Mouse (Mus musculus): ENCODE data around the gene Rbm34. TPM values are rescaled to one million over a fixed set of nuclear protein-coding genes. Genes with fewer than 3 reads are reported as not detected.

The Rbm34 gene
- polyA plus RNA-seq, 1 experiment from 2014 or later, result 26.6 TPM

DNA sequence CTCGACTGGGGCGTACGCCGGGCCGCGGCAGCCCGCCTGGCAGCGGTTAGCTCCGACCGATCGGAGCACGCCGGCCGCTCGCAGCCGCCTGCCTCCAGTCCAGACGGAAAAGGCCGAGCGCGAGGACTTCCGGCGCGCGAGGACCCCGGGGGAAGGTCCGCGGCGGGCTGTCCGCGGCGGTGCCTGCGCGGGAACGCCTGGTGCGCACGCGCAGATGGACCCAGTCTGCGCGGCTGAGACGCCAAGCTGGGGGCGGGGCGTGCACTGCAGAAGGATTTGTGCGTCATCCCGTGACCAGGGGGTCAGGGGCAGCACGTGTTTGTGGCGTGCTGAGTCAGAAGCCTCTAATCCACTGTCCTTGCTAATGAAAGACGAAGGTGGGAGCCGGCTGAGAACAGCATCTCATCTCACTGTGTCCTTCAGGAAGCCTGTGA lies 25.1 kb downstream of the Rbm34 start, which contains the start of gene Tomm20:
TSS of gene Tomm20 (minus strand) at position 115 of the 434 bp plus-strand sequence.
- under 1% methylated on average over 48 of the region's 48 CpGs for WGBS
- H3K9me3 ChIP-seq (ENCODE audit: control insufficient read depth, low read length), result no peaks in the 10 kb centered on the region
- peak within 1 kb of the TSS; percentile 90 for H3K27ac ChIP-seq (ENCODE audit: low read depth)
- peak within 1 kb of the TSS; percentile 94 for H3K9ac ChIP-seq (ENCODE audit: low read length)
- H3K4me2 ChIP-seq (ENCODE audit: low read length), result peak within 1 kb of the TSS; percentile 97
- peak within 1 kb of the TSS; percentile 97 for H3K4me3 ChIP-seq (ENCODE audit: low read depth, low read length)
- peaks cover 15% of the 10 kb centered on the region for H3K4me1 ChIP-seq (replicated peaks; ENCODE audit: control insufficient read depth, insufficient read depth, low read length)
- no peaks in the 10 kb centered on the region for H3K27me3 ChIP-seq (replicated peaks; ENCODE audit: control insufficient read depth, insufficient read depth, low read length)
- H3K36me3 ChIP-seq (ENCODE audit: control insufficient read depth, insufficient read depth, low read length), result peaks cover 33% of the 10 kb centered on the region
- DNase-seq (ENCODE audit: low spot score), result peak; percentile 97
- ATAC-seq (replicated peaks; ENCODE audit: low FRiP score, low TSS enrichment, low read depth), result peak; percentile 92

DNA sequence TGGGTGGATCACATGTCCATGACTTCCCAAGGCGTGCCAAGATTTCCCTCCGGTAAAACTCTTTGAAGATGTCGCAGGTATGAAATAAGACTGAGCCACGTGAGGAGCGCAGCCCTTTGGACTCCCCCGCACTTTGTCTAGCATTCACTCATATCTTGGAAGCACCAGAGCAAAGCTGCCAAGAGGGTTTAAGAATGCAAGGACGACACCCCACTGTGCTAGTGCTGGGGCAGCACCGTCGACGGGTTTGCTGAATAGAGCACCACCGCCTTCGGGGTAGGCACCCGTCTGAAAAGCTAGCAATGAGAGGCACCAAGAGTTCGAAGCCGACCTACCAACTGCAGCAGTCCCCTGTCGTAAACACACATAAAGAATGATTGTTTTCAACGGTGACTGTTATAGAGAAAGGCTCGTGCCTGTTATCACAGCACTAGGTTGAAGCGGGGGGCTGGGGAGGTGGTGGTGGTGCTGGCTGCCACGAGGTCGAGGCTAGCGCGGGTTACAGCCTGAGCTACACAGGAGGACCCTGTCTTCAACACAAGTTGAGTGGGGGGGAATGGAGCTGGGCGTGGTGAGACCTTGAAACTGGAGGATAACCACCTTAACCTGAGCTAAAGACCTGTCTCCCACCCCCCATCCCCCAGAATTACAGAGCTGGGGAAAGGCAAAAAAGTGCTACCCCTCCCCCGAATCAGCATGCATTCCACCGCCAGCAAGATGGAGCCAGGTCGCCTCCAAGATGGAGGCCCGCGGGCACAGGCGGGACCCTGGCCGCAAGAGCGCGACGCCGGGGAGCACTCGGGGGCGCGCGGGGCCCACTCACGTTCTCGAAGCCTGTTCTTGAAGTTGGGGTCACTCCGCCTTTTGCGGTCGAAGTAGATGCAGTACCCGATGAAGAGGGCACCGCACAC lies 25.8 kb downstream of the Rbm34 start:
- peaks cover 15% of the 10 kb centered on the region for H3K4me1 ChIP-seq (replicated peaks; ENCODE audit: control insufficient read depth, insufficient read depth, low read length)
- H3K36me3 ChIP-seq (ENCODE audit: control insufficient read depth, insufficient read depth, low read length), result peaks cover 32% of the 10 kb centered on the region
- H3K9me3 ChIP-seq (ENCODE audit: control insufficient read depth, low read length), result no peaks in the 10 kb centered on the region
- peak; percentile 73 for ATAC-seq (replicated peaks; ENCODE audit: low FRiP score, low TSS enrichment, low read depth)
- peak overlapping the region; percentile 90 for H3K27ac ChIP-seq (ENCODE audit: low read depth)
- peak; percentile 81 for DNase-seq (ENCODE audit: low spot score)
- peak overlapping the region; percentile 97 for H3K4me2 ChIP-seq (ENCODE audit: low read length)
- peak overlapping the region; percentile 94 for H3K9ac ChIP-seq (ENCODE audit: low read length)
- H3K4me3 ChIP-seq (ENCODE audit: low read depth, low read length), result peak overlapping the region; percentile 97
- under 1% methylated on average over 46 of the region's 46 CpGs for WGBS
- no peaks in the 10 kb centered on the region for H3K27me3 ChIP-seq (replicated peaks; ENCODE audit: control insufficient read depth, insufficient read depth, low read length)

DNA sequence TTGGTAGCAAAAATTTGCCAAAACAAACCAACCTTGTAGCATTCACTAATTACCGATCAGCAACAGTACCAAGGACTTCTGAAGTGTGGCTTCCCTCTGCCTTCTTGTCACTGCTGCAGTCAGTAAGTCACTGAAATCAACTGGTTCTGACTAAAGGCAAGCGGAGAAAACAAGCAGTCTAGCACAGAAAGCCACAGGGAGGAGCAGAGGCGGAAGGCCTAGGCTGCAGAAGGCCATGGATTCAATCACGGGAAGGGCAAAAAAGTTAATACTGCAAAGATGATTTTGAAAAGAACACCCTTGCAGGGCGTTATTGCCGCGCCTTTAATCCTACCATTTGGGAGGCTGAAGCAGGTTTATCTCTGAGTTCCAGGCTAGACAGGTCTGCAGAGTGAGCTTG lies 27.3 kb downstream of the Rbm34 start:
- no peak for ATAC-seq (replicated peaks; ENCODE audit: low FRiP score, low TSS enrichment, low read depth)
- Histone ChIP-seq H3K27me3 (replicated peaks; ENCODE audit: control insufficient read depth, insufficient read depth, low read length) (no peaks in the 10 kb centered on the region), H3K4me2 (ENCODE audit: low read length) (peak overlapping the region; percentile 97), H3K27ac (ENCODE audit: low read depth) (0 out of 2 replicates have a peak overlapping the region, but pooled peaks have one; percentile 16), H3K4me1 (replicated peaks; ENCODE audit: control insufficient read depth, insufficient read depth, low read length) (peaks cover 15% of the 10 kb centered on the region), H3K9me3 (ENCODE audit: control insufficient read depth, low read length) (no peaks in the 10 kb centered on the region), H3K36me3 (ENCODE audit: control insufficient read depth, insufficient read depth, low read length) (peaks cover 31% of the 10 kb centered on the region), H3K9ac (ENCODE audit: low read length) (no peak overlapping the region; the same call in 1 of the 2 replicates), H3K4me3 (ENCODE audit: low read depth, low read length) (peak overlapping the region; percentile 97)
- 90% methylated on average over 7 of the region's 7 CpGs for WGBS
- peak; percentile 51 for DNase-seq (ENCODE audit: low spot score)

DNA sequence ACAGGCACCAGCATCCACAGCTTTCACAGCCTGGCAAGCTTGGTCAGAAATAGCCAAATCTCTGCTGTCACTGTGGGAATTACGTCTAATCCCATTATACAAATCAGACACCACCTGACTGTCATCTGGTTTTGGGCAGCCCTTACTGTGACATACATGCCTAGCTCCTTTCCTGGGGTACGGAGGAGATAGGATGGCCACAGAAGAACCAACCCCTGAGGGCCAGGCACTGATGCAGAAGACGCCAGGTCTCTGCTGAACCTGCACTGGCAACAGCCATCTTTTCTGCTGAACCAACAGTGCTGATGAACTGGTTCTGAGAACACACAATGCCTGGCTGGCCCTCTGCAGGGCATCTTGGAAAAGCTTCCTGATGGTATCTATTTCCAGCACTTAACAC lies 33.5 kb downstream of the Rbm34 start:
- 91% methylated on average over 3 of the region's 3 CpGs for WGBS
- Histone ChIP-seq H3K4me2 (ENCODE audit: low read length) (no peak overlapping the region), H3K27me3 (replicated peaks; ENCODE audit: control insufficient read depth, insufficient read depth, low read length) (no peaks in the 10 kb centered on the region), H3K27ac (ENCODE audit: low read depth) (no peak overlapping the region), H3K9me3 (ENCODE audit: control insufficient read depth, low read length) (no peaks in the 10 kb centered on the region), H3K4me3 (ENCODE audit: low read depth, low read length) (no peak overlapping the region), H3K9ac (ENCODE audit: low read length) (no peak overlapping the region), H3K36me3 (ENCODE audit: control insufficient read depth, insufficient read depth, low read length) (peaks cover 81% of the 10 kb centered on the region), H3K4me1 (replicated peaks; ENCODE audit: control insufficient read depth, insufficient read depth, low read length) (no peaks in the 10 kb centered on the region; the same call in 1 of the 2 replicates)
- no peak for ATAC-seq (replicated peaks; ENCODE audit: low FRiP score, low TSS enrichment, low read depth)
- no peak for DNase-seq (ENCODE audit: low spot score)

DNA sequence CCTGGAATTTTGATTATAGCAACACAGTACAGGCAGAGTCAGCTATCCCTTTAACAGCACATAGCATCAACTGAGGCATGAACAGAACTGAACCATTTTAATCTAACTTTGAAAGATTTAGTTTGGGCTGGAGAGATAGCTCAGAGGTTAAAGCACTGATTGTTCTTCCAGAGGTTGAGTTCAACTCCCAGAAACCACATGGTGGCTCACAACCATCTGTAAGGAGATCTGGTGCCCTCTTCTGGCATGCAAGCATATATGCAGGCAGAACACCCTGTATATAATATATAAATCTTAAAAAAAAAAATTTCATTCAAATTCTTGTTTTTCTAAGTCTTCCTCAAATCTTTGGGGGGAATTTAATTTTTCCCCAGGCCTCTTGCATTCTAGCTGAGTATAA lies 34.9 kb downstream of the Rbm34 start:
- no peak overlapping the region for H3K27ac ChIP-seq (ENCODE audit: low read depth)
- ATAC-seq (replicated peaks; ENCODE audit: low FRiP score, low TSS enrichment, low read depth), result no peak
- no peak overlapping the region for H3K9ac ChIP-seq (ENCODE audit: low read length)
- no peak overlapping the region for H3K4me3 ChIP-seq (ENCODE audit: low read depth, low read length)
- no peak for DNase-seq (ENCODE audit: low spot score)
- H3K4me1 ChIP-seq (replicated peaks; ENCODE audit: control insufficient read depth, insufficient read depth, low read length), result no peaks in the 10 kb centered on the region
- no peaks in the 10 kb centered on the region for H3K27me3 ChIP-seq (replicated peaks; ENCODE audit: control insufficient read depth, insufficient read depth, low read length)
- H3K4me2 ChIP-seq (ENCODE audit: low read length), result no peak overlapping the region
- no peaks in the 10 kb centered on the region for H3K9me3 ChIP-seq (ENCODE audit: control insufficient read depth, low read length)
- peaks cover 94% of the 10 kb centered on the region for H3K36me3 ChIP-seq (ENCODE audit: control insufficient read depth, insufficient read depth, low read length)

DNA sequence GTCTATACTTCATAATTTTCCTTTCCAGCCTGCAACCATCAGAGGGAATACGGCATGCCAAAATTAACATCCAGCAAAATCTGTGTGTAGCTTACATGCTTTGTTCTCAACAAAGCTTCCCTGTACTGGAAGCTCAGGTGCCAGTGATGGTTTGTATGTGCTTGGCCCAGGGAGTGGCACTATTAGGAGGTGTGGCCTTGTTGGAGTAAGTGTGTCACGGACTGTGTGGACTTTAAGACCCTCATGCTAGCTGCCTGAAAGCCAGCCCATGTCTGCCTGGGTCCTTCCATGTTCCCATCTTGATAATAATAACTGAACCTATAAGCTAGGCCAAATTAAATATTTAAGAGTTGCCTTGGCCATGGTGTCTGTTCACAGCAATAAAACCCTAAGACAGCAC lies 35.5 kb downstream of the Rbm34 start:
- ATAC-seq (replicated peaks; ENCODE audit: low FRiP score, low TSS enrichment, low read depth) (no peak), DNase-seq (ENCODE audit: low spot score) (no peak)
- WGBS, result 100% methylated on average over 2 of the region's 2 CpGs
- H3K4me3 ChIP-seq (ENCODE audit: low read depth, low read length), result no peak overlapping the region
- H3K9ac ChIP-seq (ENCODE audit: low read length), result no peak overlapping the region
- no peak overlapping the region for H3K27ac ChIP-seq (ENCODE audit: low read depth)
- no peak overlapping the region for H3K4me2 ChIP-seq (ENCODE audit: low read length)
- H3K36me3 ChIP-seq (ENCODE audit: control insufficient read depth, insufficient read depth, low read length), result peaks cover 95% of the 10 kb centered on the region
- no peaks in the 10 kb centered on the region for H3K27me3 ChIP-seq (replicated peaks; ENCODE audit: control insufficient read depth, insufficient read depth, low read length)
- H3K9me3 ChIP-seq (ENCODE audit: control insufficient read depth, low read length), result no peaks in the 10 kb centered on the region
- no peaks in the 10 kb centered on the region for H3K4me1 ChIP-seq (replicated peaks; ENCODE audit: control insufficient read depth, insufficient read depth, low read length)

DNA sequence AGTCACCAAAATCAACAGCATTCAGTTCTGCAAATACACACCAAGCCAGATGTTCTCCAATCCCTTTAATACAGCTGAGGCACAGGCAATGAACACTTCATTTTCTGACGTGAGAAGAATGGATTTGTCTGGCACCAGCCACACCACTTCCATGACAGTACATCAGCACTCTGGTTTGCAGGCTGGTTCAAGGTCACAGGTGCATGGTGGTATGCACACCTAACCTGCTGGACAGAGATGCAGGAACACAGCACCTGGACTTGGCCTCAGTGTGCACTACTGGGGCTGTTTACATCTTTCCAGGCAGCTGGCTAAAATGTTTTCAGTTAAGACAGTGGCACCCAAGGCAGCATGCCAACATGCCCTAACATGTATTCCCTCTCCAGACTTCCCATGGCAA lies 38.2 kb downstream of the Rbm34 start:
- Histone ChIP-seq H3K4me1 (replicated peaks; ENCODE audit: control insufficient read depth, insufficient read depth, low read length) (no peaks in the 10 kb centered on the region), H3K36me3 (ENCODE audit: control insufficient read depth, insufficient read depth, low read length) (peaks cover 81% of the 10 kb centered on the region), H3K9me3 (ENCODE audit: control insufficient read depth, low read length) (no peaks in the 10 kb centered on the region), H3K9ac (ENCODE audit: low read length) (no peak overlapping the region), H3K27ac (ENCODE audit: low read depth) (no peak overlapping the region), H3K4me3 (ENCODE audit: low read depth, low read length) (no peak overlapping the region), H3K4me2 (ENCODE audit: low read length) (no peak overlapping the region), H3K27me3 (replicated peaks; ENCODE audit: control insufficient read depth, insufficient read depth, low read length) (no peaks in the 10 kb centered on the region)
- DNase-seq (ENCODE audit: low spot score), result no peak
- WGBS, result 66% methylated on average over 1 of the region's 1 CpGs
- no peak for ATAC-seq (replicated peaks; ENCODE audit: low FRiP score, low TSS enrichment, low read depth)

DNA sequence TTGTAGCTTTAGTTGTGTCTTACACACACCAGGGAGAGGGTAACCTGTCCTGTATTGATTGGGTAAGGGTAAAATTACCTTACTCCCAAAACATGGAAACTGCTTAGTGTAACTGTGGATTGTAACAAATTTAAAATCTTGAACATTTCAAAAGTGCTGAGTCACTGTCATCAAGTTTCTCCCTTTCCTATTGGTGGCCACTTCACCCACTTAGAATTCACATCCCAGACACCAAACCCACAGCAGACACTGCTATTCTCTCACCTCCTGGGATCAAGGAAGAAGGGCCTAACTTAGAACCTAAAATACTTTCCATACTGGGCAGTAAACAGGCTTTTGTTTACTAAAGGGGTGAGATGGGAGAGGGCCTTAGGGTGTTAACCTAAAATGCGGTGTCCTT lies 38.6 kb downstream of the Rbm34 start:
- no peaks in the 10 kb centered on the region for H3K4me1 ChIP-seq (replicated peaks; ENCODE audit: control insufficient read depth, insufficient read depth, low read length)
- H3K9me3 ChIP-seq (ENCODE audit: control insufficient read depth, low read length), result no peaks in the 10 kb centered on the region
- H3K27me3 ChIP-seq (replicated peaks; ENCODE audit: control insufficient read depth, insufficient read depth, low read length), result no peaks in the 10 kb centered on the region
- no peak overlapping the region for H3K27ac ChIP-seq (ENCODE audit: low read depth)
- no peak overlapping the region for H3K4me2 ChIP-seq (ENCODE audit: low read length)
- H3K36me3 ChIP-seq (ENCODE audit: control insufficient read depth, insufficient read depth, low read length), result peaks cover 77% of the 10 kb centered on the region
- H3K9ac ChIP-seq (ENCODE audit: low read length), result no peak overlapping the region
- DNase-seq (ENCODE audit: low spot score) (no peak), ATAC-seq (replicated peaks; ENCODE audit: low FRiP score, low TSS enrichment, low read depth) (no peak)
- H3K4me3 ChIP-seq (ENCODE audit: low read depth, low read length), result no peak overlapping the region
- WGBS, result 95% methylated on average over 1 of the region's 1 CpGs

DNA sequence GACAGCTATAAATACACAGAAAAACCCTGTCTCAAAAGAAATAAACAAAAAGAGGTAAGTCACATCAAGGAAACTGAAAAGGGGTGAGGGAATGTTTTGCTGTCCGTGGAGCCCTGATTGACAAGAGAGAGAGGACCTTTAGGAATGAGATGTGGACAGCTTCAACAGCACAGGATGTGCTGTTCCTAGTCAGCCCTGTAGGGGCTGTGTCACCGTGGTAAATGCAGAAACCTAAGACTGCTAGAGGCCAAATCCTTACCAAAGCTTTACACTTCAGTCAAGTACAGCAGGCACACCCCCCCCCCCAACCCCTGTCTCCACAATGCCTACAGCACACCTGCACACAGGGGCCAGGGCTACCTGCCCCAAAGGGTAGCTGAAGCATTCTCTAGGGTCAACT lies 39.2 kb downstream of the Rbm34 start:
- peaks cover 71% of the 10 kb centered on the region for H3K36me3 ChIP-seq (ENCODE audit: control insufficient read depth, insufficient read depth, low read length)
- H3K9ac ChIP-seq (ENCODE audit: low read length), result no peak overlapping the region
- no peak overlapping the region for H3K4me3 ChIP-seq (ENCODE audit: low read depth, low read length)
- WGBS, result 28% methylated on average over 2 of the region's 2 CpGs
- no peaks in the 10 kb centered on the region for H3K9me3 ChIP-seq (ENCODE audit: control insufficient read depth, low read length)
- H3K4me2 ChIP-seq (ENCODE audit: low read length), result no peak overlapping the region
- no peak for DNase-seq (ENCODE audit: low spot score)
- H3K4me1 ChIP-seq (replicated peaks; ENCODE audit: control insufficient read depth, insufficient read depth, low read length), result no peaks in the 10 kb centered on the region
- no peak for ATAC-seq (replicated peaks; ENCODE audit: low FRiP score, low TSS enrichment, low read depth)
- H3K27ac ChIP-seq (ENCODE audit: low read depth), result no peak overlapping the region
- H3K27me3 ChIP-seq (replicated peaks; ENCODE audit: control insufficient read depth, insufficient read depth, low read length), result no peaks in the 10 kb centered on the region

All from intestine, embryonic 14.5 days (tissue).